Mouse (Mus musculus): ENCODE measurements around the gene Mss51.

Gene Mss51

DNA sequence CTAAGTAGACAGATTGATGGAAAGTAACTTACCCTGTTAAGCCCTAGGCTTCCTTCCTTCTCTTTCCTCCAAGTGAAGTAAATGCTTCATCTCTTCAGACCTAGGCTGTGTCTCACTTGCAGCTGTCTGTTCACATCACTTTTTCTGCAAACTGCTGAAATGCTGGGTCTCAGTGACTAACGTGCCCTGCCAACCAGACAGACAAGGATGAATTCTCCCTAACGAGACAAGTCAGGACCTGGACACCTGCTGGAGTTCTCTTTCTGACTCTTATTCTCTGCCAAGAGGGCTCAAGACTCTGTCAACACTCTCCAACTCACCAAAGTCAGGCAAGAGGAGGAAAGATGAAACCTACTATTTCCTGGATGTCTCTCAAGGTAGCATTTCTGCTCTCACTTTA lies at the start of gene Mss51:
Mss51 (minus strand) TSS at position 299 of the 400 bp plus-strand sequence.
- no peak for TF ChIP-seq GATA4 (IDR thresholded peaks at IDR 0.05; ENCODE audit: insufficient replicate concordance, low read length)

DNA sequence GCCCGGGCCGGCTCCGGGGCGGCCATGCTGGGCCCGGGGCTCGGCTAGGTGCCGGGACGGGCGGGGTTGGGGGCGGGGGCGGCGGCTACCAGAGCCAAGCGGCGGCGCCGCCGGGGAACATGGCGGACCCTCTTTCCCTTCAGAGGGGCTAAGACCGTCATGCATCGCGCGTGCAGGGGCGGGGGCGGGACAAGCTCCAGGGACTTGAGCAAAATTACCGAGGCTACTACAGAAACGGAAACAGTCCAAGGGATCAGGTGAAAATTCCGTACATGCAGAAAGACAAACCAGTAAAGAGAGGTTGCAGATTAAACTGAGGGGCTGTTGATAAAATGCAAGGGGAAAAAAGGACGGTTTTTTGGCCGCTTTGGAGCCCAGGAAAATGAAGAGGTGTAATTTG lies 49.7 kb upstream of the Mss51 start, which contains the start of gene Ppp3cb:
Ppp3cb (minus strand) TSS at position 159 of the 400 bp plus-strand sequence.
- TF ChIP-seq GATA4 (IDR thresholded peaks at IDR 0.05; ENCODE audit: insufficient replicate concordance, low read length), result no peak

DNA sequence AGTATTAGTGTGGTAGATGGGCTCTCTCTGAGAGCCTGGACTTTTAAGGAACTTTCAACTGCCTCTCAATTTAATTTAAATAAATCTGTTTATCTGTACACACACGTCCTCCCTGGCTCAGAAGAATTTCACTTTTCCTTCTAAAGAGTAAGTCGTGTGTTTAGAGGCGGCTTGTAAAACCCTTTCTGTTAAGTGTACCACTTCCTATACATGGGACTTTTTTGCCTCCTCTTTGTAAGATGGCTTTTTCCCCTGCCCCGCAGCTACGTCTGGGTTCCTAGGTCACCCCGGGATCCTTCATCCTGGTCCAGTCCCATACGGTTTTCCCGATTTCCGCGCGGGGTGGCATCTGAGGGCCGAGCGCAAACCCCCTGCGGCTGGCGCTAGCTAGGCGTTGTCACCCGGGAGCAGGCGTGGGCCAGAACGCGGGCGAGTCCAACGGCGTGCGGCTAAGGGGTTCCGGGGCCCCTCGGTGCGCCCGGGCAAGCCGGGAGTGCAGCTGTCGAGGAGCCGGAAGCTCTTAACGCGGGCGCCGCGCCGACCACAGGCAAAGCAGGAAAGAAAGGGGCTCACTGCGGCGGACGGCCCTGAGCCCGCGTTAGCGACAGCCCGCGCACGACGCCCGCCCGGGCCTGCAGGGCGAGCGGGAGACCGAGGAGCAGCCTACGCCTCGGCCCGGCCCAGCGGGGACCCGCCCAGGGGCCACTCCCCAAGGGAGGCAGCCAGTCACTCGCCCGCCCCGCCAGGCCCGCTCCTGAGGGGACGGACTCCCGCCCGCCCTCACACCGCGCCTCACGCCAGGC lies 49.0 kb upstream of the Mss51 start:
- no peak for TF ChIP-seq GATA4 (IDR thresholded peaks at IDR 0.05; ENCODE audit: insufficient replicate concordance, low read length)

DNA sequence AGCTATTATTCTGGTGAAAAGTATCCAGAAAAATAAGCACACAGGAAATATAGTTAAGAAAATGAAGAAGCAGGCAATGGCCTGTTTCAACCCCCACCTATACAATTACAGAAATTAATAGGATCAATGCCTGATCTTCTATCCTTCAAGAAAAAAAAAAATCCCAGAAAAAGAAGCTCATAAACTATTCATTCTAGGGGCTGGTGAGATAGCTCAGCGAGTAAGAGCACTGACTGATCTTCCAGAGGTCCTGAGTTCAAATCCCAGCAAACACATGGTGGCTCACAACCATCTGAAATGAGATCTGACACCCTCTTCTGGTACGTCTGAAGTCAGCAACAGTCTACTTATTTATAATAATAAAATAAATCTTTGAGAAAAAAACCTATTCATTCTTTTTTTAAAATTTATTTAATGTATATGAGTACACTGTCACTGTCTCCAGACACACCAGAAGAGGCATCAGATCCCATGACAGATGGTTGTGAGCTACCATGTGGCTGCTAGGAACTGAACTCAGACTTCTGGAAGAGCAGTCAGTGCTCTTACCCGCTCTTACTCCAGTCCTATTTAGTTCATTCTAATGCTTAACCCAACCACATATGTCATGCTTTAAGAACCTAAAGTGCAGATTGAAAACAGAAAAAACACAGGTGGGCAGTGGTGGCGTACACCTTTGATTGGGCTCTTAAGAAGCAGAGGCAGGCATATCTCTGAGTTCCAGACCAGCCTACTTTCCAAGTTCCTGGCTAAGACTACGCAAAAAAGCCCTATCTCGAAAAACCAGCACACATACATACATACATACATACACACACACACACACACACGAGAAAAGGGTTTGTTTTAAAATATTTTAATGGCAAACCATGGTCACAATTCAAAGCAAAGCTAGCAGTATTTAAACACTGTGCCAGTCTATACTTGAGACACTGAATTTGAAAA lies 48.0 kb upstream of the Mss51 start:
- no peak for TF ChIP-seq GATA4 (IDR thresholded peaks at IDR 0.05; ENCODE audit: insufficient replicate concordance, low read length)

DNA sequence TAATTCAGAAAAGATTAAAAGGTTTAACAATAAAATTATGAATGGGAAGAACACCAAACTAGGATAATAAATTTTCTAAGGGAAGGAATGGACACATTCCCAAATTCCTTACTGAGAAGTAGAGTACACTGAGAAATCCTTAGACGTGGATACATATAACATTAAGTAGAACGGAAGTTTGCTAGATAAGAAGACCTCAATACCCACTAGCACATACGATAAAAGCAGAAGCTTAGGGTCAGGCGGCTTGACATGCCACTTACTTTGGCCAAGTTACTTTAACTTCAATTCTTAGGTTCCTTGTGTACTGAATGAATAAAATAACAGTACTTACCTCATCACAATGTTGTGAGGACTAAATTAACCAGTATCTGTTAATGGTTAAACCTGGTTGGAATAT lies 32.9 kb upstream of the Mss51 start:
- TF ChIP-seq GATA4 (IDR thresholded peaks at IDR 0.05; ENCODE audit: insufficient replicate concordance, low read length), result no peak

DNA sequence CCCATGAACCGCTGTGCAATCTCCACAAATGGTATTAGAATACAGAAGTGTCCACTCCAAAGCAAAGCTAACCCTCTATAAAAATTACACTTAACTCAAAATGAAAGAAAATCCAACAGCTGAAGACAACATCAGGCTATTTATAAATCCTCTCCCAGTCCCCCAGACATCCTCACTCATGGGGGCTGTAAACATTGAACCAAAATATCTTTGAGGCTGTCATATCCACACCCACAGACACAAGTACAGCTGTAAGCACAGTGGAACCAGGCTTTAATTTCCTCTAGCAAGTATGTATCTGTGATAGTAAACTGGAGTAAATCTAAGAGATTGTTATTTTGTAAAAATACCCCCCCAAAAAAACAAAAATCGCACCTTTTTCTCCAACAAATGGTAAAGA lies 23.5 kb upstream of the Mss51 start:
- no peak for TF ChIP-seq GATA4 (IDR thresholded peaks at IDR 0.05; ENCODE audit: insufficient replicate concordance, low read length)

DNA sequence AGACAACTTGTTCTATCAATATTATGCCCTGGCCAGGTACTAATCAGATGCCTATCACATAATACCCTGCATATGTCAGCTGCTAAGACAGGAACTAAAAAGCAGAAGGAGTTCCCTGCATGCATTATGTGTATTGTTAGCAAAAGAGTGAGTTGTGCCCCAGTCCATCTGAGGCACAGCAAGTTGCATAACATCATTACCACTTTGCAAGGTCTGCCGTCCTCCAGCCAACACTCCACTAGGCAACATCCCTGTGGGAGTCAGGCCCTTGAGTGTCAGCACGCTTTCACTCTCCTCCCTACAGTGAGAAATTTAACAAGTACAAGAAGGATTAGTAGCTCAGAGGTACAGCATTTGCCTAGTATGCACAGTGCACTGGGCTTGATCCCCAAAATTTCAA lies 11.7 kb upstream of the Mss51 start:
- TF ChIP-seq GATA4 (IDR thresholded peaks at IDR 0.05; ENCODE audit: insufficient replicate concordance, low read length), result no peak

DNA sequence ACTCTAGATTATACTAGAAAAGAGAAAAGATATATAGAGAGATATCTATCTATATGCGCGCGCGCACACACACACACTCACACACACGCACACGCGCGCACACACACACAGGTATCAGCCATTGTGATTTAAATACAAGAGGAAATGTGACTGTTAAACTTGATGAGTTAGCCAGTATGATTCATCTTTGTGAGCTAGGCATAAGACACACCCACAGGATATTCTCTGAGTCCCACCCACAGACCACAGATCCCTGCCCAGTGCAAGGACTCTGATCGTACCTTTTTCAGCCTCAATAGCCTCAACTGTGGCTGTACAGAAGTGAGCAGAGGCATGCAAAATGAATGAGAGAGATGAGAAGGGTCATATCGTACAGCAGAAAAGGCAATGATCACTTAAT lies 6.3 kb upstream of the Mss51 start:
- no peak for TF ChIP-seq GATA4 (IDR thresholded peaks at IDR 0.05; ENCODE audit: insufficient replicate concordance, low read length)

DNA sequence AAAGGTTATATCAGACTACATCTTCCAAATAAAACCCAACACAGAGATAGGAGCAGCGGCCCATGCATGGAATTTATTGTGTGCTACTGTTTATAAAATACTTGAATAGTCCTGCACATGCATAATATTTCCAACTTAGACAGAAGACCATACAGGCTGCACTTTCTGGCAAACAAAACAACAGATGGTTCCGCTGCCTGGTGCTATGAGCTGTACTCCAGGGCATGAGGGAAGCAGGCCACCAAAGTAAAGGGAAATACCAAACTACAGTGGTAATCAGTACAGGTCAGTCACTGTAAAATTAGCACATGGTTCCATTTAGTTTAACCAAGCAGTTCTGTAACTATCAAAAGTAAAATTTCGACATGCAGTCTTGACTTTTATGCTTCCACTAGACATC lies 3.3 kb upstream of the Mss51 start:
- TF ChIP-seq GATA4 (IDR thresholded peaks at IDR 0.05; ENCODE audit: insufficient replicate concordance, low read length), result no peak

DNA sequence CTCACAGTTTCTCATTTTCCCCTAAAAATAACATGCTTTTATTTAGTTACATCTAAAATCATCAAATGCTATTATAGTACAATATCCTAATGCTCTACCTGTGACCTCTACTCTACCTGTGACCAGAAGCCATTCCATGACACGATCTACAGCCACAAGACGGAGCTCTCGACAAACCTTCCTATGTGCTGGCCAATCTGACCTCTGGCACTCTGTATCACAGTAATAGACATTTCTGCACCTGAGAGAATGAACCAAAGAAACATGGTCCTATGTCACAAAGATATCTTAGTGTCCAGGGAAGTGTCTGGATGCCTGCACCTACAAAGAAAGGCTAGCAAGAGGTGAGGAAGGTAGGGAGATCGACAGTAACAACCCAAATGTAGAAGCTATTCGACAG lies 10.7 kb downstream of the Mss51 start:
- TF ChIP-seq GATA4 (IDR thresholded peaks at IDR 0.05; ENCODE audit: insufficient replicate concordance, low read length), result no peak

DNA sequence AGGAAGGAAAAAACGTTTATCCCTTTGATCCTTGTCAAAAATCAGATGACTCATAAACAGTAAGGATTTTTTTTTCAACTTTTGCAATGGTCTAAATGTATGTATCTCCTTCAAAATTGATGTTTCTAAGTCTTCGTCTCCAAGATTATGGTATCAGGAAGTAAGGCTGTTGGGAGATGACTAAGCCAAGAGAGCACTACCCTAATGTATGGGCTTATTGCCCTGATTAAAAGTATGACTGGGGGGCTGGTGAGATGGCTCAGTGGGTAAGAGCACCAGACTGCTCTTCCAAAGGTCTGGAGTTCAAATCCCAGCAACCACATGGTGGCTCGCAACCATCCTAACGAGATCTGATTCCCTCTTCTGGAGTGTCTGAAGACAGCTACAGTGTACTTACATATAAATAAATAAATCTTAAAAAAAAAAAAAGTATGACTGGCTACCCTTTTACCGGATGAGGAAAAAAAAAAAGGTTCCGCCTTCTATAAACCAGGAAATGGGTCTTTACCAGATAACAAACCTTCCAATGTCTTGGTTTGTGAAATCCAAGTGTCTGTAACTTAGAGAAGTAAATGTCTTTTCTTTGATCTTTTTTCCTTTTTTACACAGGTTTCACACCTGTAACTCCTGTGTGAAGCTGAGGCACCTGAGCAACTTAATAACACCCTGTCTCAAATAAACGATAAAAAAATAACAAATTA lies 14.5 kb downstream of the Mss51 start:
- TF ChIP-seq GATA4 (IDR thresholded peaks at IDR 0.05; ENCODE audit: insufficient replicate concordance, low read length), result no peak

DNA sequence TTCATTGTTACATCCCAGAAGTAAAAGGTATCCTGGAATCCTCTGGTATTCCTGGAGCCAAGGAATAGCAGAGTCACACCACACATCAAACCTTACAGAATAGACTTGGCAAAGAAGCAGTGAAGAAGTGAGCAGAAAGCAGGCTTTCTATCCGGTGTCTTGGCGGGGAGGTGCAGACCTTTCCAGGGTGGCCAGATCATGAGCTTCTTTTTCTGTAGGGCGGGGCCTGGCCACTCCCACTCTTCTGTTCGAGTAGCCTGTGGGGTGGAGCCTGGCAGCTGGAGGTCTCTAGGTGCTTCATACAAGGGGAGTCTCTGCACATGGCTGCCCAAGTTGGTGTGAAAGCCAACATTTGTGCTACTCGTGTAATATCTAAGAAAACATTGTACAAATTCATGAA lies 15.5 kb downstream of the Mss51 start:
- no peak for TF ChIP-seq GATA4 (IDR thresholded peaks at IDR 0.05; ENCODE audit: insufficient replicate concordance, low read length)

DNA sequence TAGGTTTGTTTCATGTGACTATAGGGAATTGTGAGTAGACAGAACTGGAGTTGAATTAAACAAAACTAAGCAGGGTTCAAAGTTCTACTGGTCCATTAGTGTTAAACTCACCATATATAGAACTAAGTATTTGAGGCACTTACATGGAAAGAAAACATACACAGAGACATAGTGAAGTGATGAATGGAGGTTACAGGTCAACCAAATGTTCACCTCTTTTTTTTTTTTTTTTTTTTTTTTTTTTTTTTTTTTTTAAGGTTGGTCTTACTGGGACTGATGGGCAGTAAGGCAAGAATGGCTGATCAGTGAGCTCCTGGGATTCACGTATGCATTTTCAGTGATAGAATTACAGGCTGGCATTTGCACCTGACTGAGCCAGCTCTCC lies 16.5 kb downstream of the Mss51 start:
- TF ChIP-seq GATA4 (IDR thresholded peaks at IDR 0.05; ENCODE audit: insufficient replicate concordance, low read length), result no peak

DNA sequence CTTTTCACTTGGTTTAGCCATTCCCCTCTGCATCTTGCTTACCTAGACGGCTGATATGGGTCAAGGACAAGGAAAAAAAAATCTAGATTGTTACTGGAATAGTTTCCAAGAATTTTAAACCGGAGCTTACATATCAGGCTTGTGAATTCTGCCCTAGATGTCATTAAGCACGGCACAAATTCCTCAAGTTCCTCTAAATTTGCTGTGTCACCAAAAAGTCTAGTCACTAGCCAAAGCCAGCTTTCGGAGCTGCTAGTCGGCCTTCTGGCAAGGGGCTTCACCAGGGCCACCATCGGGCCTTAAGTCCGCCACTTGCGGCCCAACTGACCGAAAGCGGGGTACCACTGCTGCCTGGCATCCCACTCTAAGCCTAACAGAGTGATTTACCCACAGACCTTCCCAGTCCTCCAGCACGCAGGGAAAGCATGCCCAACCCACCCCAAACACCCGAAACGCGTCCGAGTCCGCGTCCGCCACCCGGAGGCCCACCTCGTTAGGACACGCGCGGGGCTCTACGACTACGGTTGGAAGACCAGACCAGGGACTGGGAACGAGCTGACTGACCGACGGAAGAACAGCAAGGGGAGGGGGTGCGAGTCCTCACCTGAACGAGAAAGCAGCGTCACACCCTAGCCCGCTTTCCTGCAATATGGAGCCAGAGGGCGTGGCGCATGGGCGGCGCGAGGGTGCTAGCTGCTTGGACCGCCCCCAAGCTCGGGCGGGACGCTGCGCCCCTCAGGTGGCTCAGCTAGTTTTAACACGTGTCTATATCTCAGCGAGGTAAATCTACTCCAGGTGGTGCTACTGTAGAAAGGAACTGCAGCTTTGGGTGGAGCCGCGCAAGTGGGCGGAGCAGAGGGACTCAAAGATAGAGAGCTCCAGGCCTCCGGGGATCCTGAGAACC lies 17.2 kb downstream of the Mss51 start, which contains the start of gene Anxa7:
Anxa7 (minus strand) TSS at position 843 of the 904 bp plus-strand sequence.
- no peak for TF ChIP-seq GATA4 (IDR thresholded peaks at IDR 0.05; ENCODE audit: insufficient replicate concordance, low read length)

Data from liver, adult (tissue).